Mouse (Mus musculus): ENCODE data around the gene 2510039O18Rik. TPM values are rescaled to one million over a fixed set of nuclear protein-coding genes. Genes with fewer than 3 reads are reported as not detected.

Gene 2510039O18Rik
- total and polyA plus RNA-seq, 3 experiments = 38.9 to 41.9 (median 41.2) TPM

GRCm38 (mm10) chr4:147962781-147963180 is 22.1 kb downstream of the 2510039O18Rik start:
- Histone ChIP-seq H3K4me1 (ENCODE audit: control insufficient read depth, insufficient read depth, low read length) (peaks cover 4% of the 10 kb centered on the region), H3K27ac (peak overlapping the region; percentile 76), H3K79me2 (replicated peaks; ENCODE audit: control insufficient read depth, insufficient read depth, low read length) (no peaks in the 10 kb centered on the region), H3K27me3 (ENCODE audit: control insufficient read depth, insufficient read depth, low read length) (no peaks in the 10 kb centered on the region), H3K36me3 (ENCODE audit: control insufficient read depth, insufficient read depth, low read length) (no peaks in the 10 kb centered on the region), H3K9ac (ENCODE audit: low read depth, low read length) (peak overlapping the region; percentile 8; the same call in 1 of the 2 replicates), H3K4me3 (peak overlapping the region; percentile 12; the same call in 1 of the 2 replicates)
- intact Hi-C loops (cut with DNase I) = loop anchor here (2.0 kb wide), 1 partner anchor 22 kb away; the partner anchor contains the start of gene Nppb
- TF ChIP-seq CTCF (IDR thresholded peaks at IDR 0.05) (no peak), POLR2A (IDR thresholded peaks at IDR 0.05; ENCODE audit: insufficient read depth, low read depth, low read length) (peak; percentile 74), EP300 (IDR thresholded peaks at IDR 0.05; ENCODE audit: insufficient read depth, low read depth, low read length) (0 out of 2 replicates have a peak, but pooled peaks have one; percentile 10)
- WGBS = 30% methylated on average over 6 of the region's 6 CpGs
- DNase-seq = peak in 1 of 2 experiments; percentile 55

GRCm38 (mm10) chr4:147963623-147964022 is 22.9 kb downstream of the 2510039O18Rik start:
- peak; percentile 80 for TF ChIP-seq EP300 (IDR thresholded peaks at IDR 0.05; ENCODE audit: insufficient read depth, low read depth, low read length)
- no peak for TF ChIP-seq CTCF (IDR thresholded peaks at IDR 0.05)
- peak; percentile 38; the same call in 1 of the 2 replicates for TF ChIP-seq POLR2A (IDR thresholded peaks at IDR 0.05; ENCODE audit: insufficient read depth, low read depth, low read length)

GRCm38 (mm10) chr4:147965712-147966111 is 25.0 kb downstream of the 2510039O18Rik start:
- H3K36me3 ChIP-seq (ENCODE audit: control insufficient read depth, insufficient read depth, low read length) = no peaks in the 10 kb centered on the region
- intact Hi-C loops (cut with DNase I) = no loop called here
- no peaks in the 10 kb centered on the region for H3K27me3 ChIP-seq (ENCODE audit: control insufficient read depth, insufficient read depth, low read length)
- H3K4me3 ChIP-seq = no peak overlapping the region
- peaks cover 7% of the 10 kb centered on the region for H3K4me1 ChIP-seq (ENCODE audit: control insufficient read depth, insufficient read depth, low read length)
- DNase-seq = peak in 1 of 2 experiments; percentile 39
- H3K27ac ChIP-seq = peak overlapping the region; percentile 75
- H3K9ac ChIP-seq (ENCODE audit: low read depth, low read length) = peak overlapping the region; percentile 42; the same call in 1 of the 2 replicates
- H3K79me2 ChIP-seq (replicated peaks; ENCODE audit: control insufficient read depth, insufficient read depth, low read length) = no peaks in the 10 kb centered on the region
- WGBS = 41% methylated on average over 7 of the region's 7 CpGs
- peak; percentile 93 for TF ChIP-seq EP300 (IDR thresholded peaks at IDR 0.05; ENCODE audit: insufficient read depth, low read depth, low read length)
- peak; percentile 44; the same call in 1 of the 2 replicates for TF ChIP-seq POLR2A (IDR thresholded peaks at IDR 0.05; ENCODE audit: insufficient read depth, low read depth, low read length)
- TF ChIP-seq CTCF (IDR thresholded peaks at IDR 0.05) = no peak

More at GRCm38 (mm10) chr4:147963623-147964022, 22.9 kb downstream of the 2510039O18Rik start:
- H3K27me3 ChIP-seq (ENCODE audit: control insufficient read depth, insufficient read depth, low read length) = no peaks in the 10 kb centered on the region
- peaks cover 4% of the 10 kb centered on the region for H3K4me1 ChIP-seq (ENCODE audit: control insufficient read depth, insufficient read depth, low read length)
- peak overlapping the region; percentile 76 for H3K27ac ChIP-seq
- H3K4me3 ChIP-seq = no peak overlapping the region
- peak; percentile 56 to 78 for DNase-seq
- intact Hi-C loops (cut with DNase I) = loop anchor here (2.0 kb wide), 1 partner anchor 21 kb away; the partner anchor contains the start of gene Nppb
- peak overlapping the region; percentile 39; the same call in 1 of the 2 replicates for H3K9ac ChIP-seq (ENCODE audit: low read depth, low read length)
- WGBS = 69% methylated on average over 15 of the region's 15 CpGs
- H3K79me2 ChIP-seq (replicated peaks; ENCODE audit: control insufficient read depth, insufficient read depth, low read length) = no peaks in the 10 kb centered on the region
- H3K36me3 ChIP-seq (ENCODE audit: control insufficient read depth, insufficient read depth, low read length) = no peaks in the 10 kb centered on the region

- Histone ChIP-seq H3K9ac (ENCODE audit: low read depth, low read length) (peak overlapping the region; percentile 23), H3K27me3 (ENCODE audit: control insufficient read depth, insufficient read depth, low read length) (no peaks in the 10 kb centered on the region), H3K36me3 (ENCODE audit: control insufficient read depth, insufficient read depth, low read length) (no peaks in the 10 kb centered on the region), H3K79me2 (replicated peaks; ENCODE audit: control insufficient read depth, insufficient read depth, low read length) (no peaks in the 10 kb centered on the region), H3K27ac (peak overlapping the region; percentile 72), H3K4me1 (ENCODE audit: control insufficient read depth, insufficient read depth, low read length) (peaks cover 3% of the 10 kb centered on the region; the same call in 1 of the 2 replicates), H3K4me3 (0 out of 2 replicates have a peak overlapping the region, but pooled peaks have one; percentile 8)
- WGBS = 35% methylated on average over 2 of the region's 2 CpGs
- no peak for DNase-seq
- intact Hi-C loops (cut with DNase I) = no loop called here
- TF ChIP-seq EP300 (IDR thresholded peaks at IDR 0.05; ENCODE audit: insufficient read depth, low read depth, low read length) (no peak), POLR2A (IDR thresholded peaks at IDR 0.05; ENCODE audit: insufficient read depth, low read depth, low read length) (no peak), CTCF (IDR thresholded peaks at IDR 0.05) (no peak)
These were observed 28.1 kb downstream of the 2510039O18Rik start for GRCm38 (mm10) chr4:147968816-147969215.

GRCm38 (mm10) chr4:147969337-147969736 is 28.6 kb downstream of the 2510039O18Rik start:
- 9% methylated on average over 9 of the region's 9 CpGs for WGBS
- DNase-seq = peak in 1 of 2 experiments; percentile 33

GRCm38 (mm10) chr4:147976237-147976636 is 35.5 kb downstream of the 2510039O18Rik start:
- Histone ChIP-seq H3K36me3 (ENCODE audit: control insufficient read depth, insufficient read depth, low read length) (no peaks in the 10 kb centered on the region), H3K79me2 (replicated peaks; ENCODE audit: control insufficient read depth, insufficient read depth, low read length) (no peaks in the 10 kb centered on the region), H3K27me3 (ENCODE audit: control insufficient read depth, insufficient read depth, low read length) (no peaks in the 10 kb centered on the region), H3K4me1 (ENCODE audit: control insufficient read depth, insufficient read depth, low read length) (no peaks in the 10 kb centered on the region), H3K4me3 (no peak overlapping the region), H3K27ac (no peak overlapping the region), H3K9ac (ENCODE audit: low read depth, low read length) (no peak overlapping the region)
- TF ChIP-seq EP300 (IDR thresholded peaks at IDR 0.05; ENCODE audit: insufficient read depth, low read depth, low read length) = no peak
- TF ChIP-seq POLR2A (IDR thresholded peaks at IDR 0.05; ENCODE audit: insufficient read depth, low read depth, low read length) = no peak
- TF ChIP-seq CTCF (IDR thresholded peaks at IDR 0.05) = no peak
- WGBS = 33% methylated on average over 3 of the region's 3 CpGs
- intact Hi-C loops (cut with DNase I) = no loop called here
- no peak for DNase-seq

More at GRCm38 (mm10) chr4:147969337-147969736, 28.6 kb downstream of the 2510039O18Rik start:
- no peak for TF ChIP-seq POLR2A (IDR thresholded peaks at IDR 0.05; ENCODE audit: insufficient read depth, low read depth, low read length)
- Histone ChIP-seq H3K4me1 (ENCODE audit: control insufficient read depth, insufficient read depth, low read length) (peaks cover 3% of the 10 kb centered on the region; the same call in 1 of the 2 replicates), H3K36me3 (ENCODE audit: control insufficient read depth, insufficient read depth, low read length) (no peaks in the 10 kb centered on the region), H3K4me3 (no peak overlapping the region), H3K27ac (peak overlapping the region; percentile 72), H3K27me3 (ENCODE audit: control insufficient read depth, insufficient read depth, low read length) (no peaks in the 10 kb centered on the region), H3K9ac (ENCODE audit: low read depth, low read length) (peak overlapping the region; percentile 23), H3K79me2 (replicated peaks; ENCODE audit: control insufficient read depth, insufficient read depth, low read length) (no peaks in the 10 kb centered on the region)
- intact Hi-C loops (cut with DNase I) = no loop called here

Measured in heart, adult 2 months (tissue).